Mouse (Mus musculus): ENCODE results near the gene Cpz. TPM values are rescaled to one million over a fixed set of nuclear protein-coding genes. Genes with fewer than 3 reads are reported as not detected.

Cpz gene
- polyA plus RNA-seq, 1 experiment from 2014 or later = 7.0 TPM

DNA sequence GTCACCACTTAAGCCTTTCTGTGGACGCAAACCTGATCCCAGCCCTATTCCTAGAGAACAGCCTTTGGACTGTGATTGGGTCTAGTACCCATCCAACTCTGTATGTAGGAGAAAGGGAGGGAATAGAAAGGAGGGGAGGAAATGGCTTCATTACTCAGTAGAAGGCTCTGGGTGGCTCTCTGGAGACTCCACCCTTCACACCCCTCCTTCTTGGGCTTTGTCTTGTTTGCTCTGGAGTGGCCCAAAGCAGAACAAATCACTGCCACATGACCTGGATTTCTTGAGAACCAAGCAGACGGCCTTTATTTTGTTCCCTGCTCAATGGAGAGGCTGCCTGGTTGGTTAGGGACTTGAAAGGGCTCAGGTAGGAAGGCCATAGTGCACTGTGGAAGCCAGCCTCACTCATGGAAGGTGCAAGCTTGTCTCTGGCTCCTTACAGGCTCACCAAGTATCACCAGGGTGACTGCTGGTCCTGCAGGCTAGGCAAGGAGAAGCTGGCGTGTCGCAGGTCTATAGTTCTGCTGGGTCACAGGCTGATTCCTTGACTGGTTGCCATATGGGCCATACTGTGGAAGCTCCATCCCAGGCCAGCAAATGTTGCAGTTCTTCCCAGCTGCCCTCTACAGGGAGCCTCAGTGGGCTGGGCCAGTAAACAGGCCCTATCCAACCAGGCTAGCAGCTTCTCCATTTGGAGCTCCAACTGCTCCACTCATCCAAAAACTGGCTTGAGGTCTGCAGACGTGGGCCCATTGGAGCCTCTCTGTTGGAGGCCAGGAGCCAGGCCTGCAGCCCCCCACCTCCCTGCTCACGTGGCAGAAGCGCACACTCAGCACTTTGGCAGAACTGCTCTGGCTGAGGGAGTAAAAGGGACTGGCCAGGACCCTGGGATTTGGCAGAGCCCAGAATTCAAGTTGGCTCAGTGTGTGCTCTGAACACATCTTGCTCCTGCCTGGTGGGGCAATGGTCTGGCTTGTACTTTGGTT is 26.6 kb upstream of the Cpz start:
- H3K36me3 ChIP-seq = peaks cover 26% of the 10 kb centered on the region
- H3K9ac ChIP-seq (replicated peaks) = no peak overlapping the region
- no peak overlapping the region for H3K27ac ChIP-seq (replicated peaks)
- no peak overlapping the region for H3K4me3 ChIP-seq
- no peak for ATAC-seq (ENCODE audit: low FRiP score, low read depth)
- no peak overlapping the region for H3K4me2 ChIP-seq (replicated peaks)
- no peaks in the 10 kb centered on the region for H3K9me3 ChIP-seq
- 50% methylated on average over 7 of the region's 7 CpGs for WGBS
- H3K27me3 ChIP-seq = no peaks in the 10 kb centered on the region
- H3K4me1 ChIP-seq = 0 out of 2 replicates have a peak, but pooled peaks cover 3% of the 10 kb centered on the region

DNA sequence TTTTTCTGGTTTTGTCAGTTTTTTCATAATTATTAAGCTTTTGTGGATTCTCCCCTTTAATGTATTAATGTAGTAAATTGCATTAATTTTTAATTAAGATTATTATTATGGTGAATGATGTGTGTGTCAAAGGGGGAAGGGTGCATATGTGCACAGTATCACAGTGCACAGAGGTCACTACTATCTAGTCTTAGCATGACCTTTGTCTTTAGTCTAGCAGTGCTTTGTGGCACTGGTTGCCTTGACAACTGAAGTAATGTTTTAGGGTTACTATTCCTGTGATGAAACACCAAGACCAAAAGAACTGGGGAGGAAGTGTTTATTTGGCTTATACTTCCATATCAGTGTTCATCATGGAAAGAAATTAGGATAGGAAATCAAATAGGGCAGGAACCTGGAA is 20.6 kb upstream of the Cpz start:
- no peak overlapping the region for H3K4me2 ChIP-seq (replicated peaks)
- no peak overlapping the region for H3K9ac ChIP-seq (replicated peaks)
- no peak overlapping the region for H3K4me3 ChIP-seq
- H3K36me3 ChIP-seq = no peaks in the 10 kb centered on the region
- no peak for ATAC-seq (ENCODE audit: low FRiP score, low read depth)
- no peaks in the 10 kb centered on the region for H3K4me1 ChIP-seq
- H3K27ac ChIP-seq (replicated peaks) = no peak overlapping the region
- H3K9me3 ChIP-seq = no peaks in the 10 kb centered on the region
- no peaks in the 10 kb centered on the region for H3K27me3 ChIP-seq

DNA sequence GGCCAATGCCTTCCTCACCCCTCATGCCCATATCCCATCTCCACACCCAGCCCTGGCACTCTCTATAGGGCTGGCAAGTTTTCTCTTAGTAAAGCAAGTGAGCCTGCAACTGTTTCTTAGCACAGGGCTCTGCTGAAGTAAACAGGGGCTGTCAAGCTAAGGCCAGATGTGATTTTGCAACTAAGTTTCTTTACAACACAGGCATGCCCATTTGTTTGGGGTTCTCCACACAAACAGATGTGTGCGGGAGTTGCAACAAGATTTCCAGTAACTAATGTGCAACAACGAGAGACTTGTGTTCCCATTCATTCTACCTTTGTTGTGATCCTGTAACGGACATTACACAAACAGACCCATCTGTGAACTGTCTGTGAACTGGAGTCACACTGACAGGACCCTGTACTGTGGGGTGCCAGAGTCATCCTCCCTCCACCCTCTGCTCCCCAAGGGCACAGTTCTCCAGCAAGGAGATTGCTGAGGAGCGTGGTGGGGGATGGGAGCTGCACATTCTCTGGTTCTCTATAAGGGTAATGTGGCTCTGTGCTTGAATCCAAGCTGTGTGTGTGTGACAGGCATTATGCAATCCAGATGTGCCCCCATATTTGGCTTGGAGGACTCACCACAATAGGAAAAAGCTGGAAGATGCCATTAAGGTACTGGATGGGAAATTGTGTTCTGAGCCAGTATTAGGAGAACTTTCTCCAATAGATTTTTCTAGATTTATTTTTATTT is 15.7 kb upstream of the Cpz start:
- no peak overlapping the region for H3K4me3 ChIP-seq
- 0 out of 2 replicates have a peak, but pooled peaks cover 4% of the 10 kb centered on the region for H3K4me1 ChIP-seq
- no peak overlapping the region for H3K9ac ChIP-seq (replicated peaks)
- H3K9me3 ChIP-seq = no peaks in the 10 kb centered on the region
- 70% methylated on average over 4 of the region's 4 CpGs for WGBS
- no peak for ATAC-seq (ENCODE audit: low FRiP score, low read depth)
- no peaks in the 10 kb centered on the region for H3K36me3 ChIP-seq
- H3K4me2 ChIP-seq (replicated peaks) = no peak overlapping the region
- H3K27ac ChIP-seq (replicated peaks) = no peak overlapping the region
- H3K27me3 ChIP-seq = no peaks in the 10 kb centered on the region

DNA sequence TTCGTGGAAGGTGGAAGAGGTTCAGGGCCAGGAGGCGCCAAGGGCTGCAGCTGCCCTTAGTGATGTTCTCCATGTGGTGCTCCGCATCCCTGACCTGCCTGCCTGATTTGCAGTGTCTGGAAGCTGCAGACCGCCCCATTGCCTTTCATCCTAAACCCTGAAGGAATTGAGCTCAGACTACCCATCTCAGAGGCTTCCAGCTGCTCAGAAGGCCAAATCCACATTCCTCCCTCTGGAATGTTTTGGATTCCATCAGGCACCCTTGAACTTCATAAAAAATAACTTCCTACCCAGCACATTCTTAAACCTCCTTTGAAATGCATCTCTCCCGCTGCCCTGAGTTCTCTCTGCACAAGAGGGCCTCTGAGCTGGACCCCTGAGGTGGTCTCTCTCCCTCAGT is 15.1 kb upstream of the Cpz start:
- H3K4me3 ChIP-seq = no peak overlapping the region
- no peak for ATAC-seq (ENCODE audit: low FRiP score, low read depth)
- H3K27ac ChIP-seq (replicated peaks) = no peak overlapping the region
- 53% methylated on average over 5 of the region's 5 CpGs for WGBS
- 0 out of 2 replicates have a peak, but pooled peaks cover 4% of the 10 kb centered on the region for H3K4me1 ChIP-seq
- H3K36me3 ChIP-seq = no peaks in the 10 kb centered on the region
- H3K9me3 ChIP-seq = no peaks in the 10 kb centered on the region
- H3K4me2 ChIP-seq (replicated peaks) = no peak overlapping the region
- H3K9ac ChIP-seq (replicated peaks) = no peak overlapping the region
- H3K27me3 ChIP-seq = no peaks in the 10 kb centered on the region

DNA sequence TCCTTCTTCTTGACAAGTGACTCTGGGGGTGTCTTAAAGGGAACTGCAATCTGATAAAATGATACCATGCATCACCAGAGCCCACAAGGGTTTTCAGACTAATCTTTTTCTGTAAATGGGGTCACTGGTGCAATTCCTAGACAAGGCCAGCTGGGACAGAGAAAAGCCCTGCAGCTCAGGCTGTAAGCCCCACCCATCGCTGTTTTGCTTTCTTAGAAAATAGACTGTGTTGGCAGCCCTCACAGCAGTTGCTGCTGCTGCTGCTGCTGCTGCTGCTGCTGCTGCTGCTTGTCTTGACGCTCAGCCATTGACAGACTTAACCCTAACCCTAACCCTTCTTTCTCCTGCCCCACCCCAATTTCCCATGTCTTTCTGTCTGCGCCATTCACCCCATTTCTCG is 14.1 kb upstream of the Cpz start:
- Histone ChIP-seq H3K27ac (replicated peaks) (no peak overlapping the region), H3K9ac (replicated peaks) (no peak overlapping the region), H3K27me3 (no peaks in the 10 kb centered on the region), H3K9me3 (no peaks in the 10 kb centered on the region), H3K4me3 (no peak overlapping the region), H3K4me2 (replicated peaks) (no peak overlapping the region), H3K4me1 (0 out of 2 replicates have a peak, but pooled peaks cover 4% of the 10 kb centered on the region), H3K36me3 (no peaks in the 10 kb centered on the region)
- ATAC-seq (ENCODE audit: low FRiP score, low read depth) = no peak
- WGBS = 57% methylated on average over 4 of the region's 4 CpGs

DNA sequence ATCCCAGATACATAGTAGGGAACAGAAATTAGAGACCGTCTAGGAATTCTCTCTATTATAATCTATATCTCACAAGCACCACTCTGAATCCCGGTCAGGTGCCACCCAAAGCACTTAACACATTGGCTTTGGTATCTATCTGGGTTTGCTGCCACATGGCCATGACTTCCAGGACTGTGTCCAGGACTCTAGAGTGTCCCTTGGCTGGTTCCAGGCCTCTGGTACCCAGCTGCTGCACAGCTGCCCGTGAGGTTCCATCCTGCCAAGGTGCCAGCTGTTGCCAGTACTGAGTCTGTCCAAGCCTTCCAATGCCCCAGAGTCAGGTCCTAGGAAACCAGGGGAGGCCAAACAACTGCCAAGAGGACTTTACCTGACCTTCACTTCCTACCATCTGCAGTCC is 12.5 kb upstream of the Cpz start:
- Histone ChIP-seq H3K4me1 (0 out of 2 replicates have a peak, but pooled peaks cover 4% of the 10 kb centered on the region), H3K27ac (replicated peaks) (no peak overlapping the region), H3K9me3 (no peaks in the 10 kb centered on the region), H3K9ac (replicated peaks) (no peak overlapping the region), H3K4me2 (replicated peaks) (no peak overlapping the region), H3K36me3 (no peaks in the 10 kb centered on the region), H3K27me3 (no peaks in the 10 kb centered on the region), H3K4me3 (no peak overlapping the region)
- no peak for ATAC-seq (ENCODE audit: low FRiP score, low read depth)
- 94% methylated on average over 3 of the region's 3 CpGs for WGBS

DNA sequence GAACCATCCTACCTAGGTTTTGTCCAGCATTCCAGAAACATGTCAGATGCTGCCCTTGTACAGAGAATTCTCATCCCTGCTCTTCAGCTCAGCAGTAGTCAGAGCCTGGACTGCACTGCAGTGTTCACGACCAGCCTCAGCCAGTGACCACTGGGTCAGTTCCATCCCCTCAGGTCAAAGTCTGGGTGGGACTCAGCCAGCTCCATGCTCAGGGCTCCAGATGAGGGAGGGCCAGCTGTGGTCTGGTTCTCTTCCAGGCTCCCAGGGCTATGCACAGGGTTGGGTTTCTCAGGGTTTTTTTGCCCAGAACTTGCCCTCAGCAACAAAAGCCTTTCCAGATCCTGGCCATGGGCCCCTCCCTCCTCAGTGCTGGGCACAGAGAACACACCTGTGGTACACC is 12.0 kb upstream of the Cpz start:
- Histone ChIP-seq H3K36me3 (no peaks in the 10 kb centered on the region), H3K27me3 (no peaks in the 10 kb centered on the region), H3K9me3 (no peaks in the 10 kb centered on the region), H3K4me3 (no peak overlapping the region), H3K4me2 (replicated peaks) (no peak overlapping the region), H3K9ac (replicated peaks) (no peak overlapping the region), H3K27ac (replicated peaks) (no peak overlapping the region), H3K4me1 (0 out of 2 replicates have a peak, but pooled peaks cover 4% of the 10 kb centered on the region)
- WGBS = 72% methylated on average over 1 of the region's 1 CpGs
- no peak for ATAC-seq (ENCODE audit: low FRiP score, low read depth)

DNA sequence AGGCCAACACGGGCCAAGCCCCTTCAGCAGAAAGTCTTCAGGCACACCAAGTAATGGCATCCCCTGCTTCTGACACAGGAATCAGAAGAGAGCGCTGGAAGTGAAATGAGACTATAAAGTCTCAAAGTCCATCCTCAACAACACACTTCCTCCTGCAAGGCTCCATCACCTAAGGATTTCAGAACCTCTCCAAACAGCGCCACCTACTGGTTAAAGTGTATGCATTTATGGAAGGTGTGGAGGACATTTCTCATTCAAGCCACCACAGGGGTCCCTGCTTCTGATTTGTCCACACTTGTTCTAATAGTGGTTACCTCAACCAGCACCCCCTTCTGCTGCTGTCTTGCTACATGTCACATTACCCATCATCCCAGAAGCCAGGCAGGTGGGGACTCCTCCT is 10.8 kb upstream of the Cpz start:
- 69% methylated on average over 3 of the region's 3 CpGs for WGBS
- Histone ChIP-seq H3K4me2 (replicated peaks) (no peak overlapping the region), H3K27ac (replicated peaks) (no peak overlapping the region)

DNA sequence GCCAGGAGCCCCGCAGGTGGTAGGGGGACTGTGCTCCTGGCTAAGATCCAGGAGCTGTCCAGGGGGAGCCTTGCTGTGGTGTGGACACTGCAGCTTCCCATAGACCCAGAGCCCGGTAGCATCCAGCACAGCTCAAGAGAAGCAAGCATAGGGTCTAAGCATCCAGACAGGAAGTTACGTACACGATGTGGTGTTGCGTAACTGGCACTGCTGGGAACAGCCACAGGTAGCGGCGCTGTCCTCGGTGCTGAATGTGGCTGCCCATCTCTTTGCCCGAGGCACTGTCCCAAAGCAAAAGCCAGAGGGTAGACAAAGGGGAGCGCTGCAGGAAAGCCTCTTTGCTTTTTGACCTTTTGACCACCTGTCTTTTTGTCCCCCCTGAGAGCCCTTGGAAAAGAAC is 6.1 kb upstream of the Cpz start:
- peaks cover 2% of the 10 kb centered on the region; the same call in 1 of the 2 replicates for H3K4me1 ChIP-seq
- no peak overlapping the region for H3K4me3 ChIP-seq
- H3K36me3 ChIP-seq = no peaks in the 10 kb centered on the region
- H3K9me3 ChIP-seq = no peaks in the 10 kb centered on the region
- H3K27ac ChIP-seq (replicated peaks) = no peak overlapping the region
- no peak overlapping the region for H3K4me2 ChIP-seq (replicated peaks)
- H3K27me3 ChIP-seq = peaks cover 21% of the 10 kb centered on the region; the same call in 1 of the 2 replicates
- WGBS = 19% methylated on average over 10 of the region's 10 CpGs
- ATAC-seq (ENCODE audit: low FRiP score, low read depth) = no peak
- H3K9ac ChIP-seq (replicated peaks) = no peak overlapping the region

More for the DNA sequence above, 10.8 kb upstream of the Cpz start:
- Histone ChIP-seq H3K36me3 (no peaks in the 10 kb centered on the region), H3K9ac (replicated peaks) (no peak overlapping the region), H3K9me3 (no peaks in the 10 kb centered on the region), H3K4me1 (peaks cover 6% of the 10 kb centered on the region; the same call in 1 of the 2 replicates), H3K27me3 (peaks cover 7% of the 10 kb centered on the region; the same call in 1 of the 2 replicates), H3K4me3 (no peak overlapping the region)
- no peak for ATAC-seq (ENCODE audit: low FRiP score, low read depth)

DNA sequence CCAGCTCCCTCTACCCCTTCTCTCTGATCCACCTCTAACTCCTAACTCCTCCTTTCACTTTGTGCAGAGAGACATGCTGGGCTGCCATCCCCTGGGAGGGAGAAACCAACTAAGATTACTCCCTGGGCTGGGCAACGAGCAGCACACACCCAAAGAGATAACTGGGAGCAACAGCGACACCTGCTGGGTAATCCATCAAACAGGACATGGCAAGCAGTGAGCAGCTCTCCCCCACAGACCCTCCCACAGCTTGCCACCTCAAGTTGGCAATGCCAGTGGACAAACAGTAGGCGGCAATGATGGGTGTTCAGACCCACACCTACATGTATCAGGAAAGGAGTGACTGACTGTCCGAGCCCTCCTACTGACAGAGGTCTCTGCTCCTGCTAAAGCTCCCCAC is 4.9 kb upstream of the Cpz start:
- ATAC-seq (ENCODE audit: low FRiP score, low read depth) = no peak
- no peaks in the 10 kb centered on the region for H3K36me3 ChIP-seq
- H3K4me2 ChIP-seq (replicated peaks) = no peak overlapping the region
- H3K4me3 ChIP-seq = no peak overlapping the region
- no peak overlapping the region for H3K27ac ChIP-seq (replicated peaks)
- 17% methylated on average over 4 of the region's 4 CpGs for WGBS
- peaks cover 32% of the 10 kb centered on the region for H3K27me3 ChIP-seq
- H3K4me1 ChIP-seq = peaks cover 11% of the 10 kb centered on the region
- H3K9me3 ChIP-seq = no peaks in the 10 kb centered on the region
- H3K9ac ChIP-seq (replicated peaks) = no peak overlapping the region

DNA sequence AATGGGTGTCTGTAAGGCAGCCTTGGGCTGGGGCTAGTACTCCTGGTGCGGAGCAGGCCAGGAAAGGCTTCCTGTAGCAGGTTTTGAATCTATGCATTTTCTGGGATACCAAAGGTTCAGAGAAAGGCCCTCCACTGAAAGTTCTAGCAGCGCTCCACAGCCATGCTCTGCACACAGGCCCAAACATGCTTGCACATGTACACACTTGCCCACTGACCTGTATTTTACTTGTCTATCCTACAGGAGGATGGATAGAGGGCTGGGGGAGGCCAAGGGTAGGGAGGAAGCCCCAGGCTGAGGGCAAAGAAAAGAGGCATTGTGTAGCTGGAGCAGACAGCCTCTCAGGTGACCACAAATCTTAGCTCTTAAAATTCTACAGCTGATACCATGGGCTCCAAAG is 1.1 kb downstream of the Cpz start:
- H3K4me3 ChIP-seq = no peak overlapping the region
- peaks cover 14% of the 10 kb centered on the region for H3K4me1 ChIP-seq
- peaks cover 54% of the 10 kb centered on the region for H3K27me3 ChIP-seq
- H3K4me2 ChIP-seq (replicated peaks) = no peak overlapping the region
- no peaks in the 10 kb centered on the region for H3K9me3 ChIP-seq
- H3K27ac ChIP-seq (replicated peaks) = no peak overlapping the region
- no peaks in the 10 kb centered on the region for H3K36me3 ChIP-seq
- no peak for ATAC-seq (ENCODE audit: low FRiP score, low read depth)
- WGBS = 87% methylated on average over 2 of the region's 2 CpGs
- no peak overlapping the region for H3K9ac ChIP-seq (replicated peaks)

DNA sequence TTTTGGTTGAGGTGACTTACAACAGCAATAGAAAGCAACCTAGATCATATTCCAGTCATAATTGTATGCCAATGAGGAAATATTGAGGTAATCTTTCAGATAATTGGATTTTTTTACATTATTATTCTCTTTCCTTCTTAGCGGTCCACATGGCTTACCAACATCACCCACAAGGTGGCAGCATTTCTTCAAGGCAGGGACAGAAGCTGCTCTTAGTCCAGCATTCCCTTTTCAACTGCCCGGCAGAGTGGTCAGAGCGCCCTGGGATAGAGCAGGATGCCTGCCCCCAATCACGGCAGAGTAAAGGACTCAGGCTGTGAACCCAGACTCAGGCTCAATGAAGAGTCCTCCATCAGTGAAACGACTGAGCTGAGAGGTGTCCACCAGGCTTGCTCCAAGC is 1.8 kb downstream of the Cpz start:
- Histone ChIP-seq H3K9me3 (no peaks in the 10 kb centered on the region), H3K36me3 (no peaks in the 10 kb centered on the region), H3K27ac (replicated peaks) (no peak overlapping the region), H3K27me3 (peaks cover 54% of the 10 kb centered on the region), H3K4me3 (no peak overlapping the region), H3K4me2 (replicated peaks) (no peak overlapping the region), H3K9ac (replicated peaks) (no peak overlapping the region), H3K4me1 (peaks cover 14% of the 10 kb centered on the region)
- WGBS = 3% methylated on average over 5 of the region's 5 CpGs
- no peak; the same call in 1 of the 2 replicates for ATAC-seq (ENCODE audit: low FRiP score, low read depth)

All from midbrain, embryonic 12.5 days (tissue).